Mouse (Mus musculus): Measurements from ENCODE around the gene C1qtnf6. TPM values are rescaled to one million over a fixed set of nuclear protein-coding genes. Genes with fewer than 3 reads are reported as not detected.
A peak's percentile ranks its signal among the peaks of the same experiment; 100 is the strongest.

The C1qtnf6 gene
- polyA plus RNA-seq, 1 experiment from 2014 or later: 40.7 TPM

DNA sequence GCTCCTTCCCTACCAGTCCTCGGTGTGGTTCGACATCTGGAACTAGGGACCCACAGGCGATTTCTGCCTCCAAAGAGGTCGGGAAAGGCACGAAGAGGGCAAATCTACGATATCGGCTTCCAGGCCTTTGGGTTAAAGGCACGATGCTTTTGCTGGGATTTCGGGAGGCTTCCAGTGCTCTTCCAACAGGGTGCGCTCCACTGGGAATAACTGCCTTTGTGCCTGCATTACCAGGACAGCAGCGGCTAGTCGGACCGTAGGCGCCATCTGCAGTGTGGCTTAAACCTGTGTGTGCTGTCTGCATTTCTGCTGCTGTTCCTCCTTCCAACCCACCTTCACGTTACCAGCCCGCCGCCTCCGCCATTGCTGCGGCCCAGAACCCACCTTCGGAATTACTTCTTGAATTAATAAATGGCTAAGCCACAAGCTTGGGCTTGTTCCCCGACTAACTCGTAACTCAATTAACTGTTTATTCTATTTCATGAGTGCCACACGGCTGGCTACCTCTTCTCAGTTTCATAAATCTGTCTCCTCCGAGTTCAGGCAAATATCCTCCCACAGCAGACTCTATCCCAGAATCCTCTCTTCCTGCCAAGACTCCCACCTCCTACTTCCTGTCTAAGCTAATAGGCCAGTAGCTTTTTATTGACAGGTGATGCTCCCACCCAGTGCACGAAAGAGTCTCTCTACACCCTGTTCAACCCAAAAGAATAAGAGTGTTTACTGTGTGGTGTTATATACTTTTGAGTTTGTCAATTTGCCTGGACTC is 23.5 kb upstream of the C1qtnf6 start:
- WGBS: 60% methylated on average over 25 of the region's 25 CpGs
- TF ChIP-seq CTCF (IDR thresholded peaks at IDR 0.05; ENCODE audit: low read depth): peak; percentile 22; the same call in 1 of the 2 replicates
- H3K4me1 ChIP-seq (ENCODE audit: insufficient read depth): no peaks in the 10 kb centered on the region
- H3K4me2 ChIP-seq: peak overlapping the region; percentile 21; the same call in 1 of the 2 replicates
- H3K4me3 ChIP-seq (ENCODE audit: low read depth, low read length): peak overlapping the region; percentile 4; the same call in 1 of the 2 replicates
- no peak overlapping the region for H3K9ac ChIP-seq
- H3K27me3 ChIP-seq (ENCODE audit: insufficient read depth, low read length): no peaks in the 10 kb centered on the region
- ATAC-seq (ENCODE audit: insufficient read depth) (no peak), DNase-seq (no peak)
- no peaks in the 10 kb centered on the region for H3K36me3 ChIP-seq (ENCODE audit: insufficient read depth)
- no peak overlapping the region for H3K27ac ChIP-seq (ENCODE audit: low read depth)
- peaks cover 7% of the 10 kb centered on the region; the same call in 1 of the 2 replicates for H3K9me3 ChIP-seq (ENCODE audit: low read depth, low read length)

DNA sequence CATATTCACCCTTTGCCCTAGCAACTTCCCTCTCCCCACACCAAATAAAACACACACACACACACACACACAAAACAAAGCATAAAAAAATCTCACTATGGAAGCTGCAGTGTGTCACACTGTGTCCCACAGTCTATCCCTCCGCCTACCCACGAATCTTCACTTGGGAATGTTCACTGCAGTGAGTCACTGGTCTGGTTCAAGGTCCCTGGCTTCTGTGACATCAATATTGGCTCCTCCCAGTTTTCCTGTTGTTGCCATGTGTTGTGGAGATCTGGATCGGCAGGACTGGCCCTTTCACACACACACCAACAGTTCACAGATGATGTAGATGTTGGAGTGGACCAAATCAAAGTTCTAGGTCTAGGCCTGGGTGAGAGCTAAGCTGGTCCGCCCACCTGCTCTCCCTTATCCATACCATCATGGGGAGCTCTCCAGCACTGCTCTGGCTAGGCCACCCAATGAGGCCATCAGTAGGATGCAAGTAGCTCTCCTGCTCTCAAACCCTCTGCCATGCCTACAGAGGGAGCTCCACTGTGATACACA is 18.0 kb upstream of the C1qtnf6 start:
- Histone ChIP-seq H3K9me3 (ENCODE audit: low read depth, low read length) (peaks cover 7% of the 10 kb centered on the region; the same call in 1 of the 2 replicates), H3K9ac (no peak overlapping the region), H3K4me3 (ENCODE audit: low read depth, low read length) (no peak overlapping the region), H3K4me2 (no peak overlapping the region), H3K36me3 (ENCODE audit: insufficient read depth) (no peaks in the 10 kb centered on the region), H3K27ac (ENCODE audit: low read depth) (no peak overlapping the region), H3K4me1 (ENCODE audit: insufficient read depth) (no peaks in the 10 kb centered on the region), H3K27me3 (ENCODE audit: insufficient read depth, low read length) (no peaks in the 10 kb centered on the region)
- TF ChIP-seq CTCF (IDR thresholded peaks at IDR 0.05; ENCODE audit: low read depth): no peak
- 62% methylated on average over 4 of the region's 4 CpGs for WGBS
- no peak for DNase-seq
- no peak for ATAC-seq (ENCODE audit: insufficient read depth)

DNA sequence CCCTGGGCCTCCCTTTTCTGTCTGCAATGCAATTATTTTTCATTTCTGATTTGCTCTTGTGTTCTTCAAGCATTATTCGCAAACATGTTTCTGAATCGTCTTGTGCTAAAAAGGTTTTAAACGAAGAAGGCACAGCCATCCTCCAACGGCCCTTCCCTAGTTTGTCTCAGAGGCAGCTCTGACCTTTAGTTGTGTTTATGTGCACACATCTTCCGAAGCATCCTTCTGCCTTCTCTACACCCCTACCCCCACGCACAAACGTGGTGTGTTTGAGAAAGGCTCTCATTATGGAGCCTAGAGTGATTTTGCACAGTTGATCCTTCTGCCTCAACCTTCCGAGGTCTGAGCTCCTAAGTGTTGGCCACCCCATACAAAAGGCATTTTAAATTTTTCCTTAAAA is 17.5 kb upstream of the C1qtnf6 start:
- H3K9ac ChIP-seq: no peak overlapping the region
- H3K36me3 ChIP-seq (ENCODE audit: insufficient read depth): no peaks in the 10 kb centered on the region
- ATAC-seq (ENCODE audit: insufficient read depth) (no peak), DNase-seq (no peak)
- no peaks in the 10 kb centered on the region for H3K4me1 ChIP-seq (ENCODE audit: insufficient read depth)
- H3K9me3 ChIP-seq (ENCODE audit: low read depth, low read length): peaks cover 7% of the 10 kb centered on the region; the same call in 1 of the 2 replicates
- H3K27me3 ChIP-seq (ENCODE audit: insufficient read depth, low read length): no peaks in the 10 kb centered on the region
- 39% methylated on average over 8 of the region's 8 CpGs for WGBS
- no peak overlapping the region for H3K27ac ChIP-seq (ENCODE audit: low read depth)
- H3K4me2 ChIP-seq: no peak overlapping the region
- TF ChIP-seq CTCF (IDR thresholded peaks at IDR 0.05; ENCODE audit: low read depth): no peak
- no peak overlapping the region for H3K4me3 ChIP-seq (ENCODE audit: low read depth, low read length)

DNA sequence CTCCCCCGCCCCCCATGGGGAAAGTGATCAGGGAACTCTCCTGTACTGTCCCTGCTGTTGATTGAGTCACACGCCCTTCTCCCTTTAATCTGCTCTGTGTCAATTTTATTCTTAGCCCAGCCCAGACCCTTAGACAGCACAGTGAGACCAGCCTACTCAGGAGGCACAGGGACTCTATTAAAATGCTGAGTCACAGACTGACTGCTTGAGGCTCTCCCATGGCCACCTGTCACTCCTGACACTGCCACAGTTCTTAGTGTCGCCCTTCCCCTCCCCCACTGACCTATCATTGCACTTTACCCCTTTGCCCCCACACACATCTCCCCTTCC is 17.1 kb upstream of the C1qtnf6 start:
- WGBS: 27% methylated on average over 3 of the region's 3 CpGs
- no peaks in the 10 kb centered on the region for H3K4me1 ChIP-seq (ENCODE audit: insufficient read depth)
- H3K27me3 ChIP-seq (ENCODE audit: insufficient read depth, low read length): no peaks in the 10 kb centered on the region
- no peak overlapping the region for H3K4me2 ChIP-seq
- DNase-seq: no peak
- H3K9ac ChIP-seq: no peak overlapping the region
- ATAC-seq (ENCODE audit: insufficient read depth): no peak
- peaks cover 7% of the 10 kb centered on the region; the same call in 1 of the 2 replicates for H3K9me3 ChIP-seq (ENCODE audit: low read depth, low read length)
- no peak overlapping the region for H3K27ac ChIP-seq (ENCODE audit: low read depth)
- TF ChIP-seq CTCF (IDR thresholded peaks at IDR 0.05; ENCODE audit: low read depth): no peak
- H3K4me3 ChIP-seq (ENCODE audit: low read depth, low read length): no peak overlapping the region
- no peaks in the 10 kb centered on the region for H3K36me3 ChIP-seq (ENCODE audit: insufficient read depth)

DNA sequence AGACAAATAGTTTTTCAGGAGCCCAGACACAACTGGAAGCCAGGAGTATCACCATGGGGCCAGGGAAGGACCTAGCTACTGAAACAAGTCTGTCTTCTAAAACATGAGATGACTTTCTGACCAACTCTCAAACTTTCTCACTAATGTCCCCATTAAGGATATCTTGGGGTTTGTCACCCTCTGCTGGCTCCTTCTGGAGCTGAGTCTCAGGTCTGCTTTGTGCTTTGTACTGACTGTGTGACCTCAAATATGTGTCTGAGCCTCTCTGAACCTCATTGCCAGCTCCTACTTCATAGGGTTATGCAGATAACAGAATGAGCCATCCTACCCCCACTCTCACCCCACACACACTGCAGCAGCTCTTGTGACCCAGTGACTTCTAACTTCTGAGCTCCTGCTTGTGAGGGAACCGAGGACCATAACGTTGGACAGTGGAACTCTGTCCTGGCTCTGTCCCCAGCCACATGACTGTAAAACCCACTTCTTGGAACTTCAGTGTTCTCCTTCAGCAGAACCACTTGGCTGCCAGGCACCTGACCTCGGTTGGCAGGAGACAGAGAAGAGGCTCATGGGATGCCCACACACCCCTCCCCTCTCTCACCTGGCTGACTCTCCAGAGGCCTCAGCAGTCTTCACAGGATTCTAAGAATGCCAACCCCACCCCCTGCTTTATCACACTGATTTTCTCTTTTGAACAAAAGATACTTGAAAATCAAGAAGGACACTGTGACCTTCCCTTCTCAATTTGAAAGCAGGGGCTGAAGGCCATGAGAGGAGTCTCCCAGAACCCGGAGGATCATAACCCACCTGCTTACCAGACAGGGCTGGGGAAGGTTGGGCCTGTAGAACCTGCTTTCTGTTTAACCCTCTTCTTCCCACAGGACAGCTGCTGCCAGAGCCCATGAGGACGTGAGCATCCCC is 16.5 kb upstream of the C1qtnf6 start:
- TF ChIP-seq CTCF (IDR thresholded peaks at IDR 0.05; ENCODE audit: low read depth): peak; percentile 60
- H3K4me2 ChIP-seq: no peak overlapping the region
- H3K4me1 ChIP-seq (ENCODE audit: insufficient read depth): no peaks in the 10 kb centered on the region
- no peak overlapping the region for H3K27ac ChIP-seq (ENCODE audit: low read depth)
- WGBS: 31% methylated on average over 5 of the region's 5 CpGs
- ATAC-seq (ENCODE audit: insufficient read depth) (no peak), DNase-seq (peak; percentile 67)
- peaks cover 7% of the 10 kb centered on the region; the same call in 1 of the 2 replicates for H3K9me3 ChIP-seq (ENCODE audit: low read depth, low read length)
- H3K4me3 ChIP-seq (ENCODE audit: low read depth, low read length): no peak overlapping the region
- H3K36me3 ChIP-seq (ENCODE audit: insufficient read depth): no peaks in the 10 kb centered on the region
- H3K9ac ChIP-seq: no peak overlapping the region
- no peaks in the 10 kb centered on the region for H3K27me3 ChIP-seq (ENCODE audit: insufficient read depth, low read length)

DNA sequence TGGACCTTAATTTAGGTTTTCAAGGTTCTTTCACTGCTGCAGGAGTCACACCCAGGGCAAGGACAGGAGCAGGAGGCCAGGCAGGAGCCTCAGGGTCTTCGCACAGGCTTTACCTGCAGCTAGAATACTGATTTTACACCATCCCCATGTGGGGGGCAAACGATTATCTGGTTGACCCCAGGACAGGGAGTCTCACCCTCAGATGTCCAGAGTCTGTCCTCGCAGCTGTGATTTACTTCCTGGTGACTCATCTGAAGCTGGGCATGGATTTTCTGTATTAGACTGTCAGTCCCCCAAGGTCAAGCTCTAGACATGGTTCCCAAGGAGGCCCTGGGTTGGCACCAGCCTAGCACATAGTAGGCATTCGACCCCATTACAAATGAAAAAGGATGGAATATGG is 14.8 kb upstream of the C1qtnf6 start:
- H3K4me3 ChIP-seq (ENCODE audit: low read depth, low read length): no peak overlapping the region
- no peak overlapping the region for H3K27ac ChIP-seq (ENCODE audit: low read depth)
- peaks cover 6% of the 10 kb centered on the region; the same call in 1 of the 2 replicates for H3K4me1 ChIP-seq (ENCODE audit: insufficient read depth)
- DNase-seq (no peak), ATAC-seq (ENCODE audit: insufficient read depth) (no peak)
- peaks cover 4% of the 10 kb centered on the region; the same call in 1 of the 2 replicates for H3K9me3 ChIP-seq (ENCODE audit: low read depth, low read length)
- H3K9ac ChIP-seq: no peak overlapping the region
- no peak overlapping the region for H3K4me2 ChIP-seq
- no peaks in the 10 kb centered on the region for H3K36me3 ChIP-seq (ENCODE audit: insufficient read depth)
- H3K27me3 ChIP-seq (ENCODE audit: insufficient read depth, low read length): no peaks in the 10 kb centered on the region
- 81% methylated on average over 4 of the region's 4 CpGs for WGBS
- TF ChIP-seq CTCF (IDR thresholded peaks at IDR 0.05; ENCODE audit: low read depth): no peak

Measured in lung, embryonic 14.5 days (tissue).